ENCODE assay signal across 26 mouse cellular contexts in genomic region chr6:32944956-32945355, GRCm38 (mm10).
"Had no signal": no experiment of that assay in that cellular context is flagged by ENCODE, and none has a peak within 500 bp of the region (broad histone marks: within the 10 kb centered on the region; RNA-seq: fewer than 3 reads in every experiment).

No protein-coding gene starts in this region.

- H3K36me3 ChIP-seq: heart, embryonic 13.5 days; heart, embryonic 15.5 days; hindbrain, embryonic 13.5 days; hindbrain, embryonic 15.5 days; kidney, embryonic 15.5 days; limb, embryonic 13.5 days; limb, embryonic 15.5 days had no signal

- H3K4me1 ChIP-seq: hindbrain, embryonic 15.5 days; limb, embryonic 15.5 days had no signal

- H3K4me2 ChIP-seq: heart, embryonic 11.5 days; heart, embryonic 13.5 days; heart, embryonic 15.5 days; hindbrain, embryonic 13.5 days; hindbrain, embryonic 15.5 days; kidney, embryonic 15.5 days; limb, embryonic 13.5 days; limb, embryonic 15.5 days had no signal

- DNase-seq: gastrocnemius, adult 2 months; gastrocnemius, postnatal 10 days; gastrocnemius, postnatal 25 days; heart, adult 11 months; heart, adult 2 months; heart, postnatal 14 days; heart, postnatal 36 days; kidney, adult 11 months; kidney, adult 2 months; kidney, adult 9 months; kidney, postnatal 14 days; kidney, postnatal 36 days; layer of hippocampus, adult 9-11 months; layer of hippocampus, postnatal 36 days; left cerebral cortex, postnatal 4 days had no signal

- H3K27ac ChIP-seq: gastrocnemius, adult 2 months; heart, adult 2 months; heart, embryonic 13.5 days; heart, embryonic 15.5 days; hindbrain, embryonic 13.5 days; hindbrain, embryonic 15.5 days; hindbrain, postnatal 0 days; kidney, embryonic 15.5 days; kidney, postnatal 0 days; limb, embryonic 13.5 days; limb, embryonic 15.5 days had no signal

- H3K9ac ChIP-seq: heart, embryonic 13.5 days; heart, embryonic 15.5 days; hindbrain, embryonic 13.5 days; hindbrain, embryonic 15.5 days; kidney, embryonic 15.5 days; limb, embryonic 13.5 days; limb, embryonic 15.5 days had no signal

- H3K4me3 ChIP-seq: gastrocnemius, adult 2 months; heart, adult 2 months; heart, embryonic 13.5 days; heart, embryonic 15.5 days; hindbrain, embryonic 13.5 days; hindbrain, embryonic 15.5 days; kidney, embryonic 15.5 days; limb, embryonic 13.5 days; limb, embryonic 15.5 days had no signal

- H3K27me3 ChIP-seq: heart, embryonic 13.5 days; heart, embryonic 15.5 days; hindbrain, embryonic 13.5 days; hindbrain, embryonic 15.5 days; kidney, embryonic 15.5 days; limb, embryonic 15.5 days had no signal

- H3K9me3 ChIP-seq: heart, embryonic 13.5 days; heart, embryonic 15.5 days; hindbrain, embryonic 13.5 days; hindbrain, embryonic 15.5 days; kidney, embryonic 15.5 days; limb, embryonic 13.5 days; limb, embryonic 15.5 days had no signal

- ATAC-seq: hindbrain, postnatal 0 days; intestine, embryonic 16.5 days had no signal
